Mouse (Mus musculus): ENCODE data around the gene Pakap. TPM values are rescaled to one million over a fixed set of nuclear protein-coding genes. Genes with fewer than 3 reads are reported as not detected.

The Pakap gene
- polyA plus RNA-seq, 1 experiment from 2014 or later = 10.7 TPM

DNA sequence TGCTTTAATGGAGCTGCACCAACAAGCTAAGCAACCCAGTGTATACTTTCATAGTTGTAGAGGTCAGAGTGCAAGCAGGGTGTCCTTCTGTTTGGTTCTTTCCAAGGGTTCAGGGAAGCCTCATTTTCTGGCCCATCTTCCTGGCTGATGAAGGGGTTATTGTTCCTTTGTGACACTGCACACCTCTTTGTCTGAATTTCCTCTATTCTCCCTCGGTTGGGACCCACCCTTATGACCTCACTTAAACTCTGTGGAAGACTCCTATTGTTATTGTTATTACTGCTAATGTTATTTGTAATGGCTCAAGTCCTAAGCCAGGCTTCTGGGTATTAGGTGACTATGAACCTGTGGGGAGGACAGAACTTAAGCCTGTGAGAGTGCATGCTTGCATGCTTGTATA lies 273.9 kb downstream of the Pakap start:
- no peak for ATAC-seq (ENCODE audit: low FRiP score, low TSS enrichment)
- H3K4me1 ChIP-seq (ENCODE audit: control insufficient read depth, insufficient read depth, low read length) = peaks cover 10% of the 10 kb centered on the region
- no peaks in the 10 kb centered on the region for H3K36me3 ChIP-seq (ENCODE audit: control insufficient read depth, insufficient read depth, low read length)
- no peaks in the 10 kb centered on the region for H3K9me3 ChIP-seq (ENCODE audit: control insufficient read depth, low read length)
- no peak overlapping the region for H3K4me2 ChIP-seq (ENCODE audit: low read length)
- H3K9ac ChIP-seq (replicated peaks; ENCODE audit: low read length) = no peak overlapping the region
- no peak overlapping the region for H3K27ac ChIP-seq (replicated peaks; ENCODE audit: low read depth, low read length)
- no peak overlapping the region for H3K4me3 ChIP-seq (replicated peaks; ENCODE audit: low read depth, low read length)
- H3K27me3 ChIP-seq (ENCODE audit: control insufficient read depth, insufficient read depth, low read length) = no peaks in the 10 kb centered on the region
- 6% methylated on average over 1 of the region's 1 CpGs for WGBS
- no peak for DNase-seq

DNA sequence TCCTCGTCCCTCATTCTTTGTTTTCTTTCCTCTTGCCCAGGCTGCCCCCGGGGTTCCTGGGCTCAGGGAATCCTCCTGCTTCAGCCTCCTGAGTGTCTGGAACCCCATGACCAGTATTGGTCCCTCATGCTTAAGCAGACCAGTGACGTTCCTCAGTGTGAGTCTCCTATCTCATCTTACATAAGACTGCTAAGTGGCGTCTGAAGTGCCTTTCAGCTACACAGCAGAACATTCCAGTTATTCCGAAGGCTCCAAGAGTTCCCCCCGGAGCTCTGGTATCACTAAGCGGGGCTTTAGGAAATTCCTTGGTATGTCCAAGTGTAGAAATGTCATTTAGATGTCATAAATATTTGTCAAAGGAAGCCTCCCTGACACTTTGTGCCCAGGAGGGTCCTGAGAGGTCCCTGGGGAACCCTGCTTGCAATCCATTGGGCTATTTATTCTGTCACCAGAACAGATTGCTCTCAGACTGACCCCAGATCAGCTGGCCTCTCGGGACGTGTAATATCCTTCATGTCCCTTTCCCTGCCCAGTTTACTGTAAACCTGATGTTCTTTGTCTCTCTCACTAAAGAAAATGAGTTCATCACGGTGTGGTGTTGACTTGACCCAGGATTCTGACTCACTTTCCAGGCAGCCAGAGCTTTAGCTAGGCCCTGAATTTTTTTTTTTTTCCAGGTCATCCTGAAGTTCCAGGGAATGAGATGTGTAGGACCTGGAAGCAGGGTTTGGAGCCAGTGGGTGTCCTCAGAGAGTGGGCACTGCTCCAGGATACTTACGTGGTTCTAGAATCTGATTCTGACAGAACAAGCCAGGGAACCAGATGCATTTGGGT lies 274.7 kb downstream of the Pakap start:
- Histone ChIP-seq H3K4me1 (ENCODE audit: control insufficient read depth, insufficient read depth, low read length) (peaks cover 13% of the 10 kb centered on the region), H3K9ac (replicated peaks; ENCODE audit: low read length) (no peak overlapping the region), H3K4me3 (replicated peaks; ENCODE audit: low read depth, low read length) (no peak overlapping the region), H3K9me3 (ENCODE audit: control insufficient read depth, low read length) (no peaks in the 10 kb centered on the region), H3K4me2 (ENCODE audit: low read length) (no peak overlapping the region), H3K27ac (replicated peaks; ENCODE audit: low read depth, low read length) (no peak overlapping the region), H3K27me3 (ENCODE audit: control insufficient read depth, insufficient read depth, low read length) (no peaks in the 10 kb centered on the region), H3K36me3 (ENCODE audit: control insufficient read depth, insufficient read depth, low read length) (no peaks in the 10 kb centered on the region)
- no peak for ATAC-seq (ENCODE audit: low FRiP score, low TSS enrichment)
- 89% methylated on average over 11 of the region's 11 CpGs for WGBS
- DNase-seq = no peak

DNA sequence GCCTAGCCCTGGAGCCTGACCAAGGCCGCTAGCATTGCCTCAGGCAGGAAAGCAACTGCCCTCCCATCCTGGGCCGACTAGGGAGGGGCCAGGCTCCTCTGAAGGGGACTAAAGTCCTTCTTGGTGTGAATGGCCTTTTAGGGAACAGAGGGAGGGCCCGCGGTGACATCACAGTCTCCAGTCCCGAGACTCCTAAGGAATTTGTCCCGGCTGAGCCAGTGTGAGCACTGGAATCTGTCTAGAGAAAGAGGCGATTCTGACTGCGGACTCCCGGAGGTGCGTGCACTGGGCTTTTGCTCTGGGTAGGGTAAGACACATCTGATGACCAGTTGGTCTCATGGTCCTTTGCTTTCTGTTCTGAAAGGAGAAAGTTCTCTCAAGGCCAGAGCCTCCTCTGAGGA lies 277.1 kb downstream of the Pakap start:
- Histone ChIP-seq H3K27ac (replicated peaks; ENCODE audit: low read depth, low read length) (peak overlapping the region; percentile 67), H3K4me3 (replicated peaks; ENCODE audit: low read depth, low read length) (peak overlapping the region; percentile 10; the same call in 1 of the 2 replicates), H3K9me3 (ENCODE audit: control insufficient read depth, low read length) (no peaks in the 10 kb centered on the region), H3K36me3 (ENCODE audit: control insufficient read depth, insufficient read depth, low read length) (no peaks in the 10 kb centered on the region), H3K9ac (replicated peaks; ENCODE audit: low read length) (peak overlapping the region; percentile 26; the same call in 1 of the 2 replicates), H3K4me1 (ENCODE audit: control insufficient read depth, insufficient read depth, low read length) (peaks cover 13% of the 10 kb centered on the region), H3K27me3 (ENCODE audit: control insufficient read depth, insufficient read depth, low read length) (no peaks in the 10 kb centered on the region), H3K4me2 (ENCODE audit: low read length) (peak overlapping the region; percentile 23)
- WGBS = 3% methylated on average over 10 of the region's 10 CpGs
- DNase-seq (peak; percentile 70), ATAC-seq (ENCODE audit: low FRiP score, low TSS enrichment) (peak; percentile 59; the same call in 1 of the 2 replicates)

DNA sequence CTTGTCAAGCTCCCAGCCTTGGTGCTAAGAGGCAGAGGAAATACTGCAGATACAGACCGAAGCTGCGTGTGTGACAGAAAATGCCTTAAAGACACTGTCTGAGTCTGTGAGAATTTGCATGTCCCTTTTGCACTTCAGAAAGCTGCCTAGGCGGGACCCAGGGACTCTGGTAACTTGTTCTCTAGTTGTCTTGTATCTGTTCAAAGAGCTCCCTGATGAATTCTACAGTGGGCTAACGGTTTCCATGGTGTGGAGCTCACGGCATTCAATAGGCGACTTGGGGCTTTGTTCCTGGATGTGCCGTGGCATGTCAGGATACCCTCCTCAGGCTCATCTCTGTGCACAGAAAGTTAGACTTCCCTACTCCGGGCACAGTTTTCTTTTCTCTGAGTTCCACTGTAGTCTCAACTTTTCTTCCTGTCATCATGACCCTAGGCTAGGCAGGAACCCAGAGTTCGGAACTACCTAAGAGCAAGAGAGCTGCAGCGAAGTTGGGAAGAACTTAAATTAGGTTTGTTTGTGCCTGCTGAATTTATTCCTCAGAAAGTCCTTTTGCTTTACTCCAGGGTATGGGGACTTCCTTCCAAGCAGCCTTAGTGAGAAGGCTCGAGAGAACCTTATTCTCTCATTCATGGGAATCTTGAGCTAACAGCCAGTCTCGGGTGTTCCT lies 277.7 kb downstream of the Pakap start:
- peak; percentile 40 for DNase-seq
- Histone ChIP-seq H3K27me3 (ENCODE audit: control insufficient read depth, insufficient read depth, low read length) (no peaks in the 10 kb centered on the region), H3K4me3 (replicated peaks; ENCODE audit: low read depth, low read length) (peak overlapping the region; percentile 10; the same call in 1 of the 2 replicates), H3K4me2 (ENCODE audit: low read length) (peak overlapping the region; percentile 23), H3K9me3 (ENCODE audit: control insufficient read depth, low read length) (no peaks in the 10 kb centered on the region), H3K36me3 (ENCODE audit: control insufficient read depth, insufficient read depth, low read length) (no peaks in the 10 kb centered on the region), H3K9ac (replicated peaks; ENCODE audit: low read length) (peak overlapping the region; percentile 26; the same call in 1 of the 2 replicates), H3K27ac (replicated peaks; ENCODE audit: low read depth, low read length) (peak overlapping the region; percentile 67), H3K4me1 (ENCODE audit: control insufficient read depth, insufficient read depth, low read length) (peaks cover 13% of the 10 kb centered on the region)
- WGBS = 13% methylated on average over 12 of the region's 12 CpGs
- no peak for ATAC-seq (ENCODE audit: low FRiP score, low TSS enrichment)

DNA sequence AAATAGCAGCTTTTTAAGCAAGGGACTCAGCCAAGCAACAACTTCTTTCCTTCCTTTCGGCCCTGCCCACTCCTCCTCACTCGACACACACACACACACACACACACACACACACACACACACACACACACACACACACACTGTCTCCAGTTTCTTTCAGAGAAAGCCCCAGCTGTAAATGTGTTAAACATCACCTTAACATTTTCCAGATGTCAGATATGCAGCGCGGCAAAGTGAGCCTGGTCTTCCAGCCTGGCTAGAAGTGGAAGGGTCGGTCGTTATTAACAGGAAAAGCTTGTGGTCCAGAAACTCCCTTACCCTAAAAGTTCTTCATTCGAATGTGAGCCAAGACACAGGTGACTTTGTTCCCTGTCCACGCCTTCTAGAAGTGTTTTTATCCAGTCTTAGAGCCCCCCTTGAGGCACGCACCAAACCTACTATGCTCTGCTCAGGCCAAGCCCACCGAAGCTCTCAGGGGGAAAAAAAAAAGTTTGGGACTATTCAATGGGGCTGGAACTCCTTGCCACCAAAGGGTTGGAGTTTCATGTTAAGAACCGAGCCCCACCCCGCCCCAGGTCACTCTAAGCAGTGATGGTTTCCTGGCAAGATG lies 278.5 kb downstream of the Pakap start:
- H3K27me3 ChIP-seq (ENCODE audit: control insufficient read depth, insufficient read depth, low read length) = no peaks in the 10 kb centered on the region
- H3K4me2 ChIP-seq (ENCODE audit: low read length) = peak overlapping the region; percentile 23
- H3K4me1 ChIP-seq (ENCODE audit: control insufficient read depth, insufficient read depth, low read length) = peaks cover 13% of the 10 kb centered on the region
- H3K9ac ChIP-seq (replicated peaks; ENCODE audit: low read length) = no peak overlapping the region
- 65% methylated on average over 12 of the region's 12 CpGs for WGBS
- DNase-seq (no peak), ATAC-seq (ENCODE audit: low FRiP score, low TSS enrichment) (no peak)
- H3K9me3 ChIP-seq (ENCODE audit: control insufficient read depth, low read length) = no peaks in the 10 kb centered on the region
- no peaks in the 10 kb centered on the region for H3K36me3 ChIP-seq (ENCODE audit: control insufficient read depth, insufficient read depth, low read length)
- no peak overlapping the region for H3K27ac ChIP-seq (replicated peaks; ENCODE audit: low read depth, low read length)
- no peak overlapping the region for H3K4me3 ChIP-seq (replicated peaks; ENCODE audit: low read depth, low read length)

DNA sequence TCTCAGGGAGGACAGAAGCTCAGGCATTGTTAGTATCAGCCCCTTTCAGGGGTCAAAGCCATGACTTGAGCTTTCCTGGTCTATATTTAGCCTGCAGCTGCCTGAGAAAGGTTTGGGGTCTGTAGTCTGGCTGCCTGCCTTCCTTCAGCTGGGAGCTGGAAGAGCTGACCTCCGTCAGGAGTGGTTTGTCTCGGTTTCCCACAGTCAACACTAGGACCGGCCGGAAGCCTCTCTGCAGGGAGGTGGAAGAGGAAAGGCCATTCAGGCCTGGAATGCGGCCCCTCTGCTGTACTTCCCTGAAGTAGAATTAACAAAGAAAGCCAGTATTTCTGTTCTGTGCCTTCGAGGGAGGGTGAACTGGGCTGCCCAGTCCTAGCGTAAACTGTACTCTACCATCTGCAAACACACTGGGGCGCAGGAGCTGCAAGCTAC lies 279.0 kb downstream of the Pakap start:
- 37% methylated on average over 8 of the region's 8 CpGs for WGBS
- Histone ChIP-seq H3K27me3 (ENCODE audit: control insufficient read depth, insufficient read depth, low read length) (no peaks in the 10 kb centered on the region), H3K4me3 (replicated peaks; ENCODE audit: low read depth, low read length) (no peak overlapping the region), H3K9ac (replicated peaks; ENCODE audit: low read length) (no peak overlapping the region), H3K9me3 (ENCODE audit: control insufficient read depth, low read length) (no peaks in the 10 kb centered on the region), H3K4me1 (ENCODE audit: control insufficient read depth, insufficient read depth, low read length) (peaks cover 13% of the 10 kb centered on the region), H3K36me3 (ENCODE audit: control insufficient read depth, insufficient read depth, low read length) (no peaks in the 10 kb centered on the region), H3K4me2 (ENCODE audit: low read length) (peak overlapping the region; percentile 23; the same call in 1 of the 2 replicates), H3K27ac (replicated peaks; ENCODE audit: low read depth, low read length) (no peak overlapping the region)
- no peak for ATAC-seq (ENCODE audit: low FRiP score, low TSS enrichment)
- DNase-seq = peak; percentile 31

DNA sequence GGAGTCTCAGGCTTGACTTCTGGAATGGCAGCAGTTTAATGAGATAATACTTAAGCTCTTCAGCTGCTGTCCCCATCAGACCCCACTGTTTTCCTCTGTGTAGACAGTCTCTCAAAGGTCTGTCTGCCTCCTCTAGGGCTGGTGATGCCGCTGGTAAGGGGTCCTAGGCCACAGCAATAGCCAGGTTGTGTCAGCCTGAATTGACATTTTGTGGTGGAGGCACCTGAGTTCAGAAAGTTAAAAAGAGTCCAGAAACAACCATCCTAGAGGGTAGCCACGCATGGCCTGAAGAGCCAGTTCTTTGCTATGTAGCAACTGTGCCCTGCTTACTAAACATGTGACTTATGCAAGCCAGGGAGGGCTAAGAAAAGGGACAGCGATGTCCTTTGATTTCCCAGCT lies 279.7 kb downstream of the Pakap start:
- no peak overlapping the region for H3K27ac ChIP-seq (replicated peaks; ENCODE audit: low read depth, low read length)
- H3K4me3 ChIP-seq (replicated peaks; ENCODE audit: low read depth, low read length) = no peak overlapping the region
- peaks cover 13% of the 10 kb centered on the region for H3K4me1 ChIP-seq (ENCODE audit: control insufficient read depth, insufficient read depth, low read length)
- no peaks in the 10 kb centered on the region for H3K9me3 ChIP-seq (ENCODE audit: control insufficient read depth, low read length)
- no peak for ATAC-seq (ENCODE audit: low FRiP score, low TSS enrichment)
- peak overlapping the region; percentile 14 for H3K4me2 ChIP-seq (ENCODE audit: low read length)
- H3K9ac ChIP-seq (replicated peaks; ENCODE audit: low read length) = no peak overlapping the region
- no peaks in the 10 kb centered on the region for H3K36me3 ChIP-seq (ENCODE audit: control insufficient read depth, insufficient read depth, low read length)
- H3K27me3 ChIP-seq (ENCODE audit: control insufficient read depth, insufficient read depth, low read length) = no peaks in the 10 kb centered on the region
- DNase-seq = no peak
- 94% methylated on average over 3 of the region's 3 CpGs for WGBS

DNA sequence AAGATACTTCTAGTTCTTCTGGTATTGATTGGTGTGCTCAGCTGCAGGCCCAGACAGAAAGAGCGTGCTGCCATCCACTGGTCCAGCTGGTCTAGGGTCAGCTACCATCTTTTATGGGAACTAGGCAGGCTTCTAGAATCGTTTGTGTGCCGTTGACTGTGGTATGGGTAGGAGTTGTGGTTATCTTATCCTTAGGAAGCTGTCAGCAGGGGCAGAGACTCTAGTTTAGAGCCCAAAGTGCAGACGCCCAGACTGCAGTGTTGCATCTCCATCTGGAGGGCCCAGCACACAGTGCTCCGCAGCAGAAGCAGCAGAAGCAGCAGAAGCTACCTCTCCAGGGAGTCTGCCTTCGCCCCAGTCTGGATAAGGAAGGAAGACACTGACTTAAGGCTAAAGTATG lies 281.5 kb downstream of the Pakap start:
- H3K27me3 ChIP-seq (ENCODE audit: control insufficient read depth, insufficient read depth, low read length) = no peaks in the 10 kb centered on the region
- H3K9ac ChIP-seq (replicated peaks; ENCODE audit: low read length) = no peak overlapping the region
- H3K9me3 ChIP-seq (ENCODE audit: control insufficient read depth, low read length) = no peaks in the 10 kb centered on the region
- H3K36me3 ChIP-seq (ENCODE audit: control insufficient read depth, insufficient read depth, low read length) = no peaks in the 10 kb centered on the region
- peaks cover 13% of the 10 kb centered on the region for H3K4me1 ChIP-seq (ENCODE audit: control insufficient read depth, insufficient read depth, low read length)
- no peak overlapping the region for H3K4me2 ChIP-seq (ENCODE audit: low read length)
- H3K27ac ChIP-seq (replicated peaks; ENCODE audit: low read depth, low read length) = no peak overlapping the region
- DNase-seq = no peak
- no peak overlapping the region for H3K4me3 ChIP-seq (replicated peaks; ENCODE audit: low read depth, low read length)
- no peak for ATAC-seq (ENCODE audit: low FRiP score, low TSS enrichment)
- WGBS = 90% methylated on average over 6 of the region's 6 CpGs
